Mouse (Mus musculus): ENCODE results near the gene Sfrp5. TPM values are rescaled to one million over a fixed set of nuclear protein-coding genes. Genes with fewer than 3 reads are reported as not detected.
A peak's percentile ranks its signal among the peaks of the same experiment; 100 is the strongest.

Gene Sfrp5
- polyA plus RNA-seq, 2 experiments = 0.05 TPM; not detected in 1

DNA sequence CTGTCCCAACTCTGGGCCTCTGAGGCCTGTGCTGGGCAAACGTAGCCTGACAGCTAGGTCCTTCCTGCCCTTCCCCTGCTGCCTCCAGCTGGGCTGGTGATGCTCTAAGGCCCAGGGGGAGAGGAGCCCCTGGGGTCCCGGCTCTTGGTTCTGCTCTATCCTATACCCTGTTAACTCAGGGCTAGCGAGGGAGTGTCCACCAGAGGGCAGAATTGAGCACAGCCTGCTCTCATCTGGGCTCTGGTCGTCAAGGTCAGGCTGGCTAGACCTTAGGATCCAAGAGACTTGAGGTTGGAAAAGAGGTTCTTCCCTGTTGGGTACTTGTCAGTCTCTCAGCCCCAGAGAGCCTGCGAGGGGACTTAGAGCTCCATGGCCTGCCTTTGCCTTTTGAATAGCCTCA lies 11.6 kb downstream of the Sfrp5 start:
- no peak overlapping the region for H3K4me2 ChIP-seq (ENCODE audit: low read depth)
- H3K9me3 ChIP-seq (ENCODE audit: control insufficient read depth, low read length) = no peaks in the 10 kb centered on the region
- 20% methylated on average over 5 of the region's 5 CpGs for WGBS (ENCODE audit: insufficient replicate concordance)
- H3K4me1 ChIP-seq (replicated peaks; ENCODE audit: control insufficient read depth in 2 of 2, insufficient read depth in 2 of 2, low read length in 1 of 2) = no peaks in the 10 kb centered on the region
- TF ChIP-seq CTCF (IDR thresholded peaks at IDR 0.05; ENCODE audit: low read depth) (peak; percentile 94), EP300 (IDR thresholded peaks at IDR 0.05; ENCODE audit: low read depth) (no peak)
- ATAC-seq (ENCODE audit: insufficient read depth) (peak; percentile 41; the same call in 1 of the 2 replicates), DNase-seq (ENCODE audit: low read depth in 3 of 3, low spot score in 3 of 3) (peak in 1 of 3 experiments; percentile 14)
- no peaks in the 10 kb centered on the region for H3K27me3 ChIP-seq (ENCODE audit: control insufficient read depth, insufficient read depth, low read length)
- H3K4me3 ChIP-seq (ENCODE audit: insufficient read depth in 1 of 2, low read depth in 2 of 2, low read length in 2 of 2) = no peak overlapping the region
- H3K27ac ChIP-seq = no peak overlapping the region
- peaks cover 3% of the 10 kb centered on the region for H3K36me3 ChIP-seq (replicated peaks; ENCODE audit: control insufficient read depth, insufficient read depth, low read depth)
- no peak overlapping the region for H3K9ac ChIP-seq (replicated peaks)

DNA sequence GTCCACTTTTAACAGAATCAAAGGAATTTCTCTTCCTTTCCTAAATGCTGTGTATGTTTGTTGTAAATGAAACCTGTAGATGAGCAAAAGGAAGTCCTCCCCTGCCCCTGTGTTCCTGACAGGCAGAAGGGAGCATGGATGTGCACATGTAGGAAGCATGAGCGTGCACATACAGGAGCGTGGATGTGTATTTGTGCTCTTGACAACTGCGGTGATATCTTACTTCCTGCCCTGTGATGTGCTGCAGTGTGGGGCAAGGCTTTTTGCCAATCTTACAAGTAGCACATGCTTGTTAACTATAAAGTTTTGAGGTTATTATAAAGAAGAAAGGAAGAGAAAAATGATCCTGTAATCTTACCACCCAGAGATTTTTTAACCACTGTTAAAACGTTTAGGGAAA lies 12.3 kb downstream of the Sfrp5 start:
- Histone ChIP-seq H3K4me1 (replicated peaks; ENCODE audit: control insufficient read depth in 2 of 2, insufficient read depth in 2 of 2, low read length in 1 of 2) (no peaks in the 10 kb centered on the region), H3K27me3 (ENCODE audit: control insufficient read depth, insufficient read depth, low read length) (no peaks in the 10 kb centered on the region), H3K4me2 (ENCODE audit: low read depth) (no peak overlapping the region), H3K4me3 (ENCODE audit: insufficient read depth in 1 of 2, low read depth in 2 of 2, low read length in 2 of 2) (no peak overlapping the region), H3K9ac (replicated peaks) (no peak overlapping the region), H3K27ac (no peak overlapping the region), H3K9me3 (ENCODE audit: control insufficient read depth, low read length) (no peaks in the 10 kb centered on the region), H3K36me3 (replicated peaks; ENCODE audit: control insufficient read depth, insufficient read depth, low read depth) (peaks cover 3% of the 10 kb centered on the region)
- 61% methylated on average over 4 of the region's 4 CpGs for WGBS (ENCODE audit: insufficient replicate concordance)
- TF ChIP-seq EP300 (IDR thresholded peaks at IDR 0.05; ENCODE audit: low read depth) = no peak
- TF ChIP-seq CTCF (IDR thresholded peaks at IDR 0.05; ENCODE audit: low read depth) = no peak
- ATAC-seq (ENCODE audit: insufficient read depth) = no peak
- DNase-seq (ENCODE audit: low read depth in 3 of 3, low spot score in 3 of 3) = no peak

DNA sequence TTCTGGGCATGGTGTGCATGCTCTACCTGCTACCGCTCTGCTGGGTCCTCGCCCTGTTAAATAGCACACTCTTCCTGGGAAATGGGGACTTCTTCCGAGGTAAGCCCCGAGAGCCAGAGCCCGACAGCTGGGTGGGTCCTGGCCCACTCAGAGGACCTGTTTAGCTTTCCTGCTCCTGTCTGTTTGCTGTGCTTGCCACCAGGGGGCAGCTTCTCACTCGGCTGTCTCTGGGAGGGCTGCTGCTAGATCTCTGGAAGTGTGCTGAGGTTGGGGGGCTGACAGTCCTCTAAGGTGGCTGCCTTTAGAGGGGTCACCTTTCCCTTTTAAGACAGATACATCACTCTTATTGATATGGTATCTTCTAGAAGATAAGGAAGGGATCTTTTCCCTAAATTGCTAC lies 19.4 kb downstream of the Sfrp5 start:
- Histone ChIP-seq H3K4me1 (replicated peaks; ENCODE audit: control insufficient read depth in 2 of 2, insufficient read depth in 2 of 2, low read length in 1 of 2) (peaks cover 0 to 2% of the 10 kb centered on the region in 2 experiments; a peak in 3 of 4 replicates), H3K4me2 (ENCODE audit: low read depth) (no peak overlapping the region), H3K27ac (no peak overlapping the region), H3K4me3 (ENCODE audit: insufficient read depth in 1 of 2, low read depth in 2 of 2, low read length in 2 of 2) (no peak overlapping the region), H3K36me3 (replicated peaks; ENCODE audit: control insufficient read depth, insufficient read depth, low read depth) (peaks cover 8% of the 10 kb centered on the region), H3K9me3 (ENCODE audit: control insufficient read depth, low read length) (no peaks in the 10 kb centered on the region), H3K27me3 (ENCODE audit: control insufficient read depth, insufficient read depth, low read length) (no peaks in the 10 kb centered on the region), H3K9ac (replicated peaks) (no peak overlapping the region)
- 61% methylated on average over 6 of the region's 6 CpGs for WGBS (ENCODE audit: insufficient replicate concordance)
- ATAC-seq (ENCODE audit: insufficient read depth) = no peak
- TF ChIP-seq EP300 (IDR thresholded peaks at IDR 0.05; ENCODE audit: low read depth) (no peak), CTCF (IDR thresholded peaks at IDR 0.05; ENCODE audit: low read depth) (peak; percentile 79)
- DNase-seq (ENCODE audit: low read depth in 3 of 3, low spot score in 3 of 3) = no peak

- Histone ChIP-seq H3K27me3 (ENCODE audit: control insufficient read depth, insufficient read depth, low read length) (no peaks in the 10 kb centered on the region), H3K9ac (replicated peaks) (no peak overlapping the region), H3K36me3 (replicated peaks; ENCODE audit: control insufficient read depth, insufficient read depth, low read depth) (peaks cover 8% of the 10 kb centered on the region), H3K9me3 (ENCODE audit: control insufficient read depth, low read length) (no peaks in the 10 kb centered on the region), H3K4me2 (ENCODE audit: low read depth) (no peak overlapping the region), H3K4me1 (replicated peaks; ENCODE audit: control insufficient read depth in 2 of 2, insufficient read depth in 2 of 2, low read length in 1 of 2) (peaks cover 9 to 16% of the 10 kb centered on the region in 2 experiments), H3K4me3 (ENCODE audit: insufficient read depth in 1 of 2, low read depth in 2 of 2, low read length in 2 of 2) (no peak overlapping the region), H3K27ac (no peak overlapping the region)
- TF ChIP-seq EP300 (IDR thresholded peaks at IDR 0.05; ENCODE audit: low read depth) (no peak), CTCF (IDR thresholded peaks at IDR 0.05; ENCODE audit: low read depth) (no peak)
- WGBS (ENCODE audit: insufficient replicate concordance) = 84% methylated on average over 14 of the region's 14 CpGs
- DNase-seq (ENCODE audit: low read depth in 3 of 3, low spot score in 3 of 3) (no peak), ATAC-seq (ENCODE audit: insufficient read depth) (no peak)
Observed at GRCm38 (mm10) chr19:42179356-42179755, 22.7 kb downstream of the Sfrp5 start.

DNA sequence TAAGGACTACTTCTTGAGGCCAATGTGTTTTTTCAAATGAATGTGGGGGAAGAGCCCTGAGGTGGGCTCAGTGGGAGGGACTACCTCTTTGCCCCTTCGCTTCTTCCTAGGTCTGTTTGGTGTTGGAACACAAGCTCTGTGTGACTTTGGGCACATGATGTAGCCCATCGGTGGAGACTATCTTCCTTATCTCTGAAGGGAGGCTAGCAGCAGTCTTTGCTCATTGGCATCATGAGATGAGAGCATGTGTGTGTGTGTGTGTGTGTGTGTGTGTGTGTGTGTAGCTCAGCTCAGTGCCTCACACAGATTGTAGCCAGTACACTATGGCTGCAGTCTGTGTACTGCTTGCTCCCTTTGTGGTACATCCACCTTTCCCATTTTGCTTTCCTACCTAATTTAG lies 24.6 kb downstream of the Sfrp5 start:
- Histone ChIP-seq H3K27ac (no peak overlapping the region), H3K4me2 (ENCODE audit: low read depth) (peak overlapping the region; percentile 32; the same call in 1 of the 2 replicates), H3K27me3 (ENCODE audit: control insufficient read depth, insufficient read depth, low read length) (no peaks in the 10 kb centered on the region), H3K9me3 (ENCODE audit: control insufficient read depth, low read length) (no peaks in the 10 kb centered on the region), H3K36me3 (replicated peaks; ENCODE audit: control insufficient read depth, insufficient read depth, low read depth) (peaks cover 3% of the 10 kb centered on the region), H3K4me3 (ENCODE audit: insufficient read depth in 1 of 2, low read depth in 2 of 2, low read length in 2 of 2) (no peak overlapping the region), H3K9ac (replicated peaks) (peak overlapping the region; percentile 34; the same call in 1 of the 2 replicates), H3K4me1 (replicated peaks; ENCODE audit: control insufficient read depth in 2 of 2, insufficient read depth in 2 of 2, low read length in 1 of 2) (peaks cover 9 to 16% of the 10 kb centered on the region in 2 experiments)
- 0 out of 2 replicates have a peak, but pooled peaks have one; percentile 9 for TF ChIP-seq EP300 (IDR thresholded peaks at IDR 0.05; ENCODE audit: low read depth)
- no peak for TF ChIP-seq CTCF (IDR thresholded peaks at IDR 0.05; ENCODE audit: low read depth)
- ATAC-seq (ENCODE audit: insufficient read depth) (peak; percentile 58; the same call in 1 of the 2 replicates), DNase-seq (ENCODE audit: low read depth in 3 of 3, low spot score in 3 of 3) (no peak)
- 29% methylated on average over 2 of the region's 2 CpGs for WGBS (ENCODE audit: insufficient replicate concordance)

Data from liver, embryonic 14.5 days (tissue).